Mouse (Mus musculus) urinary bladder, postnatal 14 days (tissue): ENCODE results near the gene Fmo6.
A peak's percentile ranks its signal among the peaks of the same experiment; 100 is the strongest.

ENCODE experiments used
- DNase-seq: peaks from one replicate; pipeline ENCODE4 v3.0.0; 2021; ENCODE audit warnings: low spot score

The Fmo6 gene

GRCm38 (mm10) chr1:162914932-162915556 is 22.3 kb downstream of the Fmo6 start:
- no peak for DNase-seq

DNA sequence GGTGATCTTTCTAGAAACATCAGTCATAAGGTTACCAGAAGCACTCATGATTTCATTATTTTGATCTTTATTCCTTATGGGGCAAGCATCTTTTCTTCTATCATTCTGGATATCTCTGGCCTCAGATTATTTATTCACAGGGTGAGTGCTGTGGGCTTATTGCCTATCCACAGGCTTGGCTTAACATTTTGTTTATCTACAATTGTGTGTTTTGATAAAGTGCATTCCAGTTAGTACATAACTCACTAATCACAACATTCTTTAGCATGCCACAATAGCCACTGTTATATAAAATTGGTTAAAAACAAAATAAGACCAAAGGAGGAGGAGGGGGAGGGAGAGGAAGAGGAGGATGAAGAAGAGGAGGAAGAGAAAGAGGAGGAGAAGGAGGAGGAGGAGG is 25.2 kb downstream of the Fmo6 start:
- DNase-seq = no peak

DNA sequence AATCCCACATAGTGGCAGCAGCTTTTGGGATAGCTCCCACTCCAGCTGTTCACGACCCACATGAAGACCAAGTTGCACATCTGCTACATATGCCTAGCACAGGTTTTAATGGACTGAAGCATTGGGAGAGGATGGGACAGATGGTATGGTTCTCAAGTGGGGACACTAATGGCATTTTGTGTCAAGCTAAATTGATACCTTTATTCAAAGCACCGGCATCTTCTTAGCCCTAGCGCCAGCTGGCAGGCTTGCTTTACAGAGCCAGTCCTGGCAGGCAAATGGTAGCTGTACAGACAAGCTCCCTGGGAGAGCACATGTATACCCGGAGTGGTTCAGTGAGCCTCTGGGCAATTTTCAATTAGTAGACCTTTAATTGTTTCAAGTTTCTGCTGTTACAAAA is 35.4 kb downstream of the Fmo6 start:
- DNase-seq = no peak

DNA sequence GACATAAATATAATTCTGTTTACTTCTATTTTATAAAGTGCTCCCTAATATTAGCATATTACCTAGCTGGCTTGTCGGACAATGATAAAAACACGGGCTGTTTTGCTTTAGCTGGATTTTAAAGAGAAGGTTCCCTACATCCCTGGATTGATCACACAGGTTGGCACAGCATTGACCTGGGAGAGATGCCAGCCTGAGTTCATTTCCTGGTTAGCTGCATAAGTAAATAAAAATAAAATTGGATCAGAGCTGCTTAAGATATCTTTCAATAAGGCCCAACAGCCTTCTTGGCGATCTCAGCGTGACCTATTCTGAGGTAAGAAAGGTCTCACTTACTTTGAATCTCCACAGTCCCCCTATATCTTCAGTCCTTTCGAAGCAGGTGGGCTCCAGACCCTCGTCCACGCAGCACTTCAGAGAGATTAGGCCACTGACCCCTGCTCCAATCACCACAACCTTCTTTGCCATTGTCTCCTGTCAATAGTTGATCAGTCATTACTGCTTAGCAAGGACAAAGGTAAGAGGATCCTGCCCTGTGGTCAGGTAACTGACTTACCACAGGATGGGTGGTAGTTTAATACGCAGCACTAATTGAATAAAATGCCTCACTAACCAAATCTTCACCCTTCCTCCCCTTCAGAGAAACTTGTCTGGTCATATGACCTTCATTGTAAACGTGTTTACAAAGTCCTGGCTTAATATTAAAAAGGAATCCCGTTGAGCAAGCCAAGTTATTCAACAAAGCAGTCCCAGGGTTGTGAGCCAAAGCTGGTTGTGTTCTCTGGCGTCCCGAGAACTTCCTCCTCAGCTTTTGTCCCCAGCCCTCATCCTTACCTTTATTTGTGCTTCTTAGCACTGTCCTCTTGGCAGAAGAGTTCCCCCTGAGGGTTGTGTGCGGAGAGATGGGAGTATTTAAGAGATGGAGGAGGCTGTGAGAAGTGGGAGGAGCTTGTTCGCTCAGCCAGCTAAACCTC is 39.2 kb downstream of the Fmo6 start, which contains the start of gene Fmo2:
TSS of gene Fmo2 (minus strand) at position 889 of the 974 bp plus-strand sequence.
- peak; percentile 61 for DNase-seq

DNA sequence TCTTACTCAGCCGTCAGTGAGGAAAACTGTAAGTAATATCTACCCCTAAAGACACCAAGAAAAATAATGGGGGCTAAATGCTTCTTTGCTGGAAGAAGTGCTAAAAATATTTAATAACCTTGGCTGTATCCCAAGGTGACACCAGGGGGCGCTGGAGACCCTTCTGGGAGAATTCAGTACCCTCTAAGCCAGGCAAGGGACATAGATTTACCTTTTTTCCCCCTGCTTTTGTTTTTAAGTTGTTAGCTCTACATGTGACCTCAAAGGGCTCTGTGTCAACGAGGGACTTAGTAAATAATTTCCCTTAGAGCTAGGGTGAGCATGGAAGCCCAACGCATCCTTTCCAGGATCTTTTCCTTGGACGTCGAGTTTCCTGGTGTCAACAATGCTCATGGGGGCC is 41.4 kb downstream of the Fmo6 start:
- peak; percentile 80 for DNase-seq

GRCm38 (mm10) chr1:162893014-162893413 is 44.3 kb downstream of the Fmo6 start:
- no peak for DNase-seq

GRCm38 (mm10) chr1:162891980-162892451 is 45.3 kb downstream of the Fmo6 start:
- peak; percentile 52 for DNase-seq

DNA sequence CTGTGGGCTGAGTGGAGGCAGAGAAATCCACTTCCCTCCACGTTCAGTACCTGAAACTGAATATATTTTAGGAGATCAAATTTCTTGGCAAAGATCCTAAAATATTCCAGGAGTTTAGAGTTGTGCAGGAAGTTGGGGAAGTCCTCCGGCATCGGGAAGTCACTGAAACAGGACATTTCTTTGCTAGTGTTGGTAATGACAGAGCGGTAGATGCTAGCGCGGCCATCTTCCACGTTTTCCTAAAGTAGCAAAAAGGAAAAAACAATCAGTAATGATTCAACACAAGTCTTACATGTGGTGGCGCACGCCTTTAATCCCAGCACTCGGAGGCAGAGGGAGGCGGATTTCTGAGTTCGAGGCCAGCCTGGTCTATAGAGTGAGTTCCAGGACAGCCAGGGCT is 48.7 kb downstream of the Fmo6 start:
- no peak for DNase-seq

GRCm38 (mm10) chr1:162887644-162888043 is 49.7 kb downstream of the Fmo6 start:
- DNase-seq = no peak

GRCm38 (mm10) chr1:162886138-162886816 is 51.0 kb downstream of the Fmo6 start:
- DNase-seq = no peak

- no peak for DNase-seq
Measured at GRCm38 (mm10) chr1:162882681-162883080, 54.6 kb downstream of the Fmo6 start.

GRCm38 (mm10) chr1:162879595-162880369 is 57.5 kb downstream of the Fmo6 start:
- peak; percentile 75 for DNase-seq

DNA sequence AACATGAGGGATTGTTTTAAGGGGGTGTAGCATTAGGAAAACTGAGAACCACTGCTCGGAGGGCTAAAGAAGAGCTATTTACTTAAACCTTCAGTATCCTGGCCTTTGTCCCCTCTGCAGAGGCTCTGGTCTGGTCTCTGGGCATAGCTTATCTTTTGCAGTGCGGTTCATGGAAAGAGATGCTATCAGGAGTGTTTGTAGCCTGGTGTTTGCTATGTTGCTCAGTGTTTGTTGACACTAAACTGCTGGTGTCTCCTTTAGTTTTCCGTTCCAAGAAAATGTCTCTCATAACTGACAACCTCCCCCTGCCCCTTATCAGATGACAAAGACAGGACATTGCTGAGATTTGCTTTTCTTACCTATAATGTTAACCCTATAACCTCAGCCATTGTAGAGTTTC is 62.2 kb downstream of the Fmo6 start:
- DNase-seq = no peak

- DNase-seq = no peak
Measured at GRCm38 (mm10) chr1:162871701-162872311, 65.5 kb downstream of the Fmo6 start.

- no peak for DNase-seq
Measured at GRCm38 (mm10) chr1:162870978-162871377, 66.3 kb downstream of the Fmo6 start.

- DNase-seq = no peak
Measured at GRCm38 (mm10) chr1:162867396-162867795, 69.9 kb downstream of the Fmo6 start.
